Mouse (Mus musculus): ENCODE data around the gene Tgfa. TPM values are rescaled to one million over a fixed set of nuclear protein-coding genes. Genes with fewer than 3 reads are reported as not detected.

Gene Tgfa
- polyA plus RNA-seq, 2 experiments: 0.99 to 1.7 TPM

GRCm38 (mm10) chr6:86196034-86196433, 1.0 kb downstream of the Tgfa start:
- ATAC-seq (ENCODE audit: insufficient read depth) (no peak), DNase-seq (ENCODE audit: low read depth in 3 of 3, low spot score in 3 of 3) (no peak)
- peak overlapping the region in 1 of 2 experiments; percentile 42; a peak in 2 of 4 replicates for H3K4me3 ChIP-seq (ENCODE audit: insufficient read depth in 1 of 2, low read depth in 2 of 2, low read length in 2 of 2)
- no peak overlapping the region for H3K27ac ChIP-seq
- WGBS (ENCODE audit: insufficient replicate concordance): 8% methylated on average over 14 of the region's 14 CpGs
- 0 out of 4 replicates have a peak, but pooled peaks cover 0 to 2% of the 10 kb centered on the region in 2 experiments for H3K4me1 ChIP-seq (replicated peaks; ENCODE audit: control insufficient read depth in 2 of 2, insufficient read depth in 2 of 2, low read length in 1 of 2)
- no peaks in the 10 kb centered on the region for H3K36me3 ChIP-seq (replicated peaks; ENCODE audit: control insufficient read depth, insufficient read depth, low read depth)
- TF ChIP-seq CTCF (IDR thresholded peaks at IDR 0.05; ENCODE audit: low read depth) (no peak), EP300 (IDR thresholded peaks at IDR 0.05; ENCODE audit: low read depth) (no peak)
- no peaks in the 10 kb centered on the region for H3K9me3 ChIP-seq (ENCODE audit: control insufficient read depth, low read length)
- no peak overlapping the region for H3K9ac ChIP-seq (replicated peaks)
- H3K27me3 ChIP-seq (ENCODE audit: control insufficient read depth, insufficient read depth, low read length): peaks cover 39% of the 10 kb centered on the region
- peak overlapping the region; percentile 49 for H3K4me2 ChIP-seq (ENCODE audit: low read depth)

GRCm38 (mm10) chr6:86197150-86197862, 2.3 kb downstream of the Tgfa start:
- Histone ChIP-seq H3K4me3 (ENCODE audit: insufficient read depth in 1 of 2, low read depth in 2 of 2, low read length in 2 of 2) (no peak overlapping the region), H3K9me3 (ENCODE audit: control insufficient read depth, low read length) (no peaks in the 10 kb centered on the region), H3K27me3 (ENCODE audit: control insufficient read depth, insufficient read depth, low read length) (peaks cover 39% of the 10 kb centered on the region), H3K4me1 (replicated peaks; ENCODE audit: control insufficient read depth in 2 of 2, insufficient read depth in 2 of 2, low read length in 1 of 2) (0 out of 4 replicates have a peak, but pooled peaks cover 0 to 2% of the 10 kb centered on the region in 2 experiments), H3K27ac (no peak overlapping the region), H3K4me2 (ENCODE audit: low read depth) (no peak overlapping the region), H3K36me3 (replicated peaks; ENCODE audit: control insufficient read depth, insufficient read depth, low read depth) (no peaks in the 10 kb centered on the region), H3K9ac (replicated peaks) (no peak overlapping the region)
- no peak for ATAC-seq (ENCODE audit: insufficient read depth)
- TF ChIP-seq CTCF (IDR thresholded peaks at IDR 0.05; ENCODE audit: low read depth) (no peak), EP300 (IDR thresholded peaks at IDR 0.05; ENCODE audit: low read depth) (no peak)
- no peak for DNase-seq (ENCODE audit: low read depth in 3 of 3, low spot score in 3 of 3)
- 29% methylated on average over 11 of the region's 11 CpGs for WGBS (ENCODE audit: insufficient replicate concordance)

- 51% methylated on average over 5 of the region's 5 CpGs for WGBS (ENCODE audit: insufficient replicate concordance)
- H3K9me3 ChIP-seq (ENCODE audit: control insufficient read depth, low read length): no peaks in the 10 kb centered on the region
- no peak overlapping the region for H3K4me3 ChIP-seq (ENCODE audit: insufficient read depth in 1 of 2, low read depth in 2 of 2, low read length in 2 of 2)
- H3K9ac ChIP-seq (replicated peaks): no peak overlapping the region
- DNase-seq (ENCODE audit: low read depth in 3 of 3, low spot score in 3 of 3) (no peak), ATAC-seq (ENCODE audit: insufficient read depth) (no peak)
- H3K27me3 ChIP-seq (ENCODE audit: control insufficient read depth, insufficient read depth, low read length): peaks cover 17% of the 10 kb centered on the region
- H3K4me2 ChIP-seq (ENCODE audit: low read depth): no peak overlapping the region
- H3K27ac ChIP-seq: no peak overlapping the region
- H3K36me3 ChIP-seq (replicated peaks; ENCODE audit: control insufficient read depth, insufficient read depth, low read depth): no peaks in the 10 kb centered on the region
- H3K4me1 ChIP-seq (replicated peaks; ENCODE audit: control insufficient read depth in 2 of 2, insufficient read depth in 2 of 2, low read length in 1 of 2): no peaks in the 10 kb centered on the region
- no peak for TF ChIP-seq EP300 (IDR thresholded peaks at IDR 0.05; ENCODE audit: low read depth)
- TF ChIP-seq CTCF (IDR thresholded peaks at IDR 0.05; ENCODE audit: low read depth): no peak
Measured at GRCm38 (mm10) chr6:86200934-86201333, 5.9 kb downstream of the Tgfa start.

- Histone ChIP-seq H3K27me3 (ENCODE audit: control insufficient read depth, insufficient read depth, low read length) (peaks cover 2% of the 10 kb centered on the region), H3K27ac (no peak overlapping the region), H3K4me2 (ENCODE audit: low read depth) (no peak overlapping the region), H3K9me3 (ENCODE audit: control insufficient read depth, low read length) (no peaks in the 10 kb centered on the region), H3K9ac (replicated peaks) (no peak overlapping the region), H3K4me3 (ENCODE audit: insufficient read depth in 1 of 2, low read depth in 2 of 2, low read length in 2 of 2) (no peak overlapping the region), H3K4me1 (replicated peaks; ENCODE audit: control insufficient read depth in 2 of 2, insufficient read depth in 2 of 2, low read length in 1 of 2) (no peaks in the 10 kb centered on the region), H3K36me3 (replicated peaks; ENCODE audit: control insufficient read depth, insufficient read depth, low read depth) (no peaks in the 10 kb centered on the region)
- ATAC-seq (ENCODE audit: insufficient read depth) (no peak), DNase-seq (ENCODE audit: low read depth in 3 of 3, low spot score in 3 of 3) (no peak)
- no peak; the same call in 1 of the 2 replicates for TF ChIP-seq CTCF (IDR thresholded peaks at IDR 0.05; ENCODE audit: low read depth)
- TF ChIP-seq EP300 (IDR thresholded peaks at IDR 0.05; ENCODE audit: low read depth): no peak
- WGBS (ENCODE audit: insufficient replicate concordance): 43% methylated on average over 7 of the region's 7 CpGs
Measured at GRCm38 (mm10) chr6:86203101-86203500, 8.1 kb downstream of the Tgfa start.

- DNase-seq (ENCODE audit: low read depth in 3 of 3, low spot score in 3 of 3): no peak
- TF ChIP-seq EP300 (IDR thresholded peaks at IDR 0.05; ENCODE audit: low read depth): no peak
- no peak for TF ChIP-seq CTCF (IDR thresholded peaks at IDR 0.05; ENCODE audit: low read depth)
- Histone ChIP-seq H3K36me3 (replicated peaks; ENCODE audit: control insufficient read depth, insufficient read depth, low read depth) (no peaks in the 10 kb centered on the region), H3K27me3 (ENCODE audit: control insufficient read depth, insufficient read depth, low read length) (no peaks in the 10 kb centered on the region), H3K4me3 (ENCODE audit: insufficient read depth in 1 of 2, low read depth in 2 of 2, low read length in 2 of 2) (no peak overlapping the region), H3K27ac (no peak overlapping the region), H3K9ac (replicated peaks) (no peak overlapping the region), H3K4me1 (replicated peaks; ENCODE audit: control insufficient read depth in 2 of 2, insufficient read depth in 2 of 2, low read length in 1 of 2) (peaks cover 0 to 10% of the 10 kb centered on the region in 2 experiments; a peak in 1 of 4 replicates), H3K4me2 (ENCODE audit: low read depth) (no peak overlapping the region), H3K9me3 (ENCODE audit: control insufficient read depth, low read length) (no peaks in the 10 kb centered on the region)
- ATAC-seq (ENCODE audit: insufficient read depth): no peak
- whole genome bisulfite sequencing (ENCODE audit: insufficient replicate concordance): 62% methylated on average over 6 of the region's 6 CpGs
Measured at GRCm38 (mm10) chr6:86206014-86206413, 11.0 kb downstream of the Tgfa start.
